11 mouse cellular contexts compared by ENCODE assay signal in genomic region chr13:24824647-24825046, GRCm38 (mm10).
"Had no signal": no experiment of that assay in that cellular context is flagged by ENCODE, and none has a peak within 500 bp of the region (broad histone marks: within the 10 kb centered on the region; RNA-seq: fewer than 3 reads in every experiment).

No protein-coding gene starts in this region.

- H3K9ac ChIP-seq: limb, embryonic 12.5 days; liver, embryonic 13.5 days; liver, postnatal 0 days; lung, embryonic 15.5 days; midbrain, embryonic 12.5 days had no signal

- DNase-seq: kidney, postnatal 10 days; kidney, postnatal 4 days; liver; liver, embryonic 13.5 days; liver, postnatal 0 days; right cerebral cortex, postnatal 14 days; thymus, postnatal 14 days had no signal

- H3K4me3 ChIP-seq: layer of hippocampus, adult 2 months; limb, embryonic 12.5 days; liver, embryonic 13.5 days; lung, embryonic 15.5 days; midbrain, embryonic 12.5 days had no signal

- ATAC-seq: liver, postnatal 0 days had no signal

- H3K4me2 ChIP-seq: limb, embryonic 12.5 days; liver, embryonic 13.5 days; lung, embryonic 15.5 days; midbrain, embryonic 12.5 days had no signal

- H3K27ac ChIP-seq: limb, embryonic 12.5 days; liver, embryonic 13.5 days; lung, embryonic 15.5 days; midbrain, embryonic 12.5 days had no signal

- H3K4me1 ChIP-seq: limb, embryonic 12.5 days; lung, embryonic 15.5 days; midbrain, embryonic 12.5 days had no signal

- H3K27me3 ChIP-seq: limb, embryonic 12.5 days; liver, embryonic 13.5 days; lung, embryonic 15.5 days; midbrain, embryonic 12.5 days had no signal

- H3K36me3 ChIP-seq: lung, embryonic 15.5 days; midbrain, embryonic 12.5 days had no signal

- H3K9me3 ChIP-seq: limb, embryonic 12.5 days; liver, embryonic 13.5 days; lung, embryonic 15.5 days; midbrain, embryonic 12.5 days had no signal
